Mouse (Mus musculus) c-Kit-negative CD71-positive TER-119-positive erythroid progenitor cells, embryonic 14.5 days (primary cell): Measurements from ENCODE around the gene Hspg2.
"Not testable (repeated sequence)": the region's sequence is repeated elsewhere in the genome, so short reads cannot be mapped to it uniquely, and the experiment has no call there.

Experiments
- DNase-seq: peaks from one replicate; pipeline ENCODE4 v3.0.0-alpha.2; 2013; ENCODE audit warnings: low read depth, low spot score

Gene Hspg2

GRCm38 (mm10) chr4:137574469-137574868 lies 105.9 kb downstream of the Hspg2 start, which contains the start of gene Ldlrad2:
Gene Ldlrad2 (minus strand): TSS chr4:137574569.
- no peak for DNase-seq

- no peak for DNase-seq
Measured at GRCm38 (mm10) chr4:137577486-137577885, 108.9 kb downstream of the Hspg2 start.

GRCm38 (mm10) chr4:137578181-137578845 lies 109.7 kb downstream of the Hspg2 start:
- DNase-seq, result no peak

GRCm38 (mm10) chr4:137579789-137580188 lies 111.2 kb downstream of the Hspg2 start:
- DNase-seq, result no peak

GRCm38 (mm10) chr4:137580299-137580698 lies 111.7 kb downstream of the Hspg2 start:
- DNase-seq, result no peak

- peak; percentile 19 for DNase-seq
Measured at GRCm38 (mm10) chr4:137581815-137582214, 113.2 kb downstream of the Hspg2 start.

- DNase-seq, result not testable (repeated sequence)
Measured at GRCm38 (mm10) chr4:137589095-137589494, 120.5 kb downstream of the Hspg2 start.

GRCm38 (mm10) chr4:137589586-137589985 lies 121.0 kb downstream of the Hspg2 start:
- no peak for DNase-seq

GRCm38 (mm10) chr4:137590961-137591360 lies 122.4 kb downstream of the Hspg2 start:
- no peak for DNase-seq

- peak; percentile 94 for DNase-seq
Measured at GRCm38 (mm10) chr4:137593601-137594495, 125.3 kb downstream of the Hspg2 start, which contains the start of gene Usp48. Gene Usp48 (plus strand): TSS chr4:137593755.

- DNase-seq, result peak; percentile 56
Measured at GRCm38 (mm10) chr4:137594496-137595270, 126.1 kb downstream of the Hspg2 start.

- no peak for DNase-seq
Measured at GRCm38 (mm10) chr4:137597098-137597630, 128.6 kb downstream of the Hspg2 start.

- no peak for DNase-seq
Measured at GRCm38 (mm10) chr4:137598577-137598976, 130.0 kb downstream of the Hspg2 start.

- no peak for DNase-seq
Measured at GRCm38 (mm10) chr4:137603449-137604171, 135.0 kb downstream of the Hspg2 start.

- no peak for DNase-seq
Measured at GRCm38 (mm10) chr4:137607023-137607422, 138.5 kb downstream of the Hspg2 start.

GRCm38 (mm10) chr4:137609281-137609680 lies 140.7 kb downstream of the Hspg2 start:
- no peak for DNase-seq

- DNase-seq, result no peak
Measured at GRCm38 (mm10) chr4:137609702-137610101, 141.1 kb downstream of the Hspg2 start.

- no peak for DNase-seq
Measured at GRCm38 (mm10) chr4:137610256-137610655, 141.7 kb downstream of the Hspg2 start.
